Mouse (Mus musculus) midbrain, embryonic 13.5 days (tissue): Measurements from ENCODE around the gene Gpr87. TPM values are rescaled to one million over a fixed set of nuclear protein-coding genes. Genes with fewer than 3 reads are reported as not detected.
"Not testable (repeated sequence)": the region's sequence is repeated elsewhere in the genome, so short reads cannot be mapped to it uniquely, and the experiment has no call there.

Experiments
- ATAC-seq: fragments of 200-750 bp; cut with Nextera tagmentation; 2 replicates; pipeline ENCODE4 v1.8.0; 2017; ENCODE audit warnings: mild to moderate bottlenecking, moderate TSS enrichment, moderate library complexity
- H3K27ac ChIP-seq: fragments of 300-500 bp; sonication (generic); 2 replicates; pipeline ENCODE4 v1.5.1; 2015; ENCODE audit warnings: inconsistent platforms, mild to moderate bottlenecking, moderate library complexity
- H3K27me3 ChIP-seq: fragments of 300-500 bp; sonication (generic); 2 replicates; pipeline ENCODE4 v1.6.1; 2015; ENCODE audit warnings: mild to moderate bottlenecking, inconsistent platforms
- H3K36me3 ChIP-seq: fragments of 300-500 bp; sonication (generic); 2 replicates; pipeline ENCODE4 v1.6.1; 2015; ENCODE audit warnings: mild to moderate bottlenecking, inconsistent platforms
- H3K4me1 ChIP-seq: fragments of 300-500 bp; sonication (generic); replicated peaks from 2 replicates; pipeline ENCODE4 v1.6.1; 2015; ENCODE audit warnings: inconsistent platforms
- H3K4me2 ChIP-seq: fragments of 300-500 bp; sonication (generic); replicated peaks from 2 replicates; pipeline ENCODE4 v1.6.1; 2015; ENCODE audit warnings: moderate library complexity, mild to moderate bottlenecking, inconsistent platforms
- H3K4me3 ChIP-seq: fragments of 300-500 bp; sonication (generic); replicated peaks from 2 replicates; pipeline ENCODE4 v1.5.1; 2015; ENCODE audit warnings: mild to moderate bottlenecking, inconsistent platforms
- H3K9ac ChIP-seq: fragments of 300-500 bp; sonication (generic); replicated peaks from 2 replicates; pipeline ENCODE4 v1.6.1; 2015; ENCODE audit warnings: mild to moderate bottlenecking, inconsistent platforms
- H3K9me3 ChIP-seq: fragments of 300-500 bp; sonication (generic); 2 replicates; pipeline ENCODE4 v1.6.1; 2016; ENCODE audit warnings: mild to moderate bottlenecking, inconsistent platforms
- WGBS: fragments of 180-500 bp; shearing (Covaris S2); methylation state at CpG from one replicate; pipeline ENCODE4 v1.1.7; 2015; 5-methylcytosine and 5-hydroxymethylcytosine counted together
- polyA plus RNA-seq: library from polyadenylated mRNA; unstranded; fragments of >200 nt; fragmentation: Nextera tagmentation; extraction: Ambion mirVana; gene quantifications from 2 replicates; pipeline ENCODE4 v1.2.1, GENCODE M21; 2015

Gene Gpr87
- polyA plus RNA-seq, 1 experiment from 2014 or later, result 0.19 TPM

GRCm38 (mm10) chr3:59153424-59153823 lies 41.5 kb downstream of the Gpr87 start, which contains the start of gene P2ry14:
TSS of gene P2ry14 (minus strand) at chr3:59153618.
- H3K9ac ChIP-seq, result no peak within 1 kb of the TSS
- no peaks in the 10 kb centered on the region for H3K27me3 ChIP-seq
- no peak for ATAC-seq
- no peaks in the 10 kb centered on the region for H3K36me3 ChIP-seq
- H3K27ac ChIP-seq, result no peak within 1 kb of the TSS
- no peaks in the 10 kb centered on the region for H3K4me1 ChIP-seq
- H3K9me3 ChIP-seq, result no peaks in the 10 kb centered on the region
- no peak within 1 kb of the TSS for H3K4me2 ChIP-seq
- WGBS, result 89% methylated on average over 5 of the region's 5 CpGs
- no peak within 1 kb of the TSS for H3K4me3 ChIP-seq

GRCm38 (mm10) chr3:59150624-59151023 lies 44.3 kb downstream of the Gpr87 start:
- Histone ChIP-seq H3K27me3 (no peaks in the 10 kb centered on the region), H3K9ac (no peak overlapping the region), H3K4me3 (no peak overlapping the region), H3K4me1 (no peaks in the 10 kb centered on the region), H3K27ac (no peak overlapping the region), H3K9me3 (no peaks in the 10 kb centered on the region), H3K4me2 (no peak overlapping the region), H3K36me3 (no peaks in the 10 kb centered on the region)
- no peak for ATAC-seq
- WGBS, result 93% methylated on average over 2 of the region's 2 CpGs

- Histone ChIP-seq H3K27ac (no peak overlapping the region), H3K27me3 (no peaks in the 10 kb centered on the region), H3K4me2 (no peak overlapping the region), H3K9me3 (no peaks in the 10 kb centered on the region), H3K9ac (no peak overlapping the region), H3K4me1 (no peaks in the 10 kb centered on the region), H3K4me3 (no peak overlapping the region), H3K36me3 (no peaks in the 10 kb centered on the region)
- no peak for ATAC-seq
Measured at GRCm38 (mm10) chr3:59149646-59150045, 45.3 kb downstream of the Gpr87 start.

- no peaks in the 10 kb centered on the region for H3K4me1 ChIP-seq
- H3K4me3 ChIP-seq, result no peak overlapping the region
- H3K27me3 ChIP-seq, result no peaks in the 10 kb centered on the region
- no peak overlapping the region for H3K27ac ChIP-seq
- no peak overlapping the region for H3K4me2 ChIP-seq
- WGBS, result 86% methylated on average over 5 of the region's 5 CpGs
- ATAC-seq, result no peak
- no peaks in the 10 kb centered on the region for H3K36me3 ChIP-seq
- no peak overlapping the region for H3K9ac ChIP-seq
- no peaks in the 10 kb centered on the region for H3K9me3 ChIP-seq
Measured at GRCm38 (mm10) chr3:59145194-59145593, 49.7 kb downstream of the Gpr87 start.

GRCm38 (mm10) chr3:59141507-59142305 lies 53.2 kb downstream of the Gpr87 start:
- H3K27me3 ChIP-seq, result no peaks in the 10 kb centered on the region
- H3K4me3 ChIP-seq, result no peak overlapping the region
- no peaks in the 10 kb centered on the region for H3K4me1 ChIP-seq
- WGBS, result 85% methylated on average over 8 of the region's 8 CpGs
- no peaks in the 10 kb centered on the region for H3K36me3 ChIP-seq
- H3K9me3 ChIP-seq, result no peaks in the 10 kb centered on the region
- no peak for ATAC-seq
- H3K4me2 ChIP-seq, result no peak overlapping the region
- H3K27ac ChIP-seq, result no peak overlapping the region
- no peak overlapping the region for H3K9ac ChIP-seq

GRCm38 (mm10) chr3:59140941-59141340 lies 54.0 kb downstream of the Gpr87 start:
- not testable (repeated sequence) for ATAC-seq, H3K9ac ChIP-seq
- 96% methylated on average over 4 of the region's 4 CpGs for WGBS

GRCm38 (mm10) chr3:59140115-59140514 lies 54.8 kb downstream of the Gpr87 start:
- Histone ChIP-seq H3K27me3 (no peaks in the 10 kb centered on the region), H3K27ac (no peak overlapping the region), H3K9ac (no peak overlapping the region), H3K9me3 (no peaks in the 10 kb centered on the region), H3K36me3 (no peaks in the 10 kb centered on the region), H3K4me1 (no peaks in the 10 kb centered on the region), H3K4me2 (no peak overlapping the region), H3K4me3 (no peak overlapping the region)
- WGBS, result 90% methylated on average over 2 of the region's 2 CpGs
- no peak for ATAC-seq

More at GRCm38 (mm10) chr3:59140941-59141340, 54.0 kb downstream of the Gpr87 start:
- not testable (repeated sequence) for H3K9me3 ChIP-seq, H3K4me3 ChIP-seq, H3K4me1 ChIP-seq, H3K36me3 ChIP-seq, H3K4me2 ChIP-seq, H3K27ac ChIP-seq, H3K27me3 ChIP-seq

- Histone ChIP-seq H3K4me1 (no peaks in the 10 kb centered on the region), H3K27ac (no peak overlapping the region), H3K27me3 (no peaks in the 10 kb centered on the region), H3K4me3 (no peak overlapping the region), H3K9me3 (no peaks in the 10 kb centered on the region), H3K9ac (no peak overlapping the region), H3K36me3 (no peaks in the 10 kb centered on the region), H3K4me2 (no peak overlapping the region)
- ATAC-seq, result no peak
Measured at GRCm38 (mm10) chr3:59139651-59140051, 55.3 kb downstream of the Gpr87 start.

GRCm38 (mm10) chr3:59138946-59139468 lies 55.9 kb downstream of the Gpr87 start:
- H3K4me3 ChIP-seq, result no peak overlapping the region
- H3K36me3 ChIP-seq, result no peaks in the 10 kb centered on the region
- H3K27ac ChIP-seq, result no peak overlapping the region
- H3K9me3 ChIP-seq, result no peaks in the 10 kb centered on the region
- no peaks in the 10 kb centered on the region for H3K4me1 ChIP-seq
- whole genome bisulfite sequencing, result 79% methylated on average over 12 of the region's 12 CpGs
- no peak for ATAC-seq
- no peak overlapping the region for H3K9ac ChIP-seq
- no peaks in the 10 kb centered on the region for H3K27me3 ChIP-seq
- H3K4me2 ChIP-seq, result no peak overlapping the region

- H3K9me3 ChIP-seq, result no peaks in the 10 kb centered on the region
- no peaks in the 10 kb centered on the region for H3K4me1 ChIP-seq
- no peak overlapping the region for H3K4me2 ChIP-seq
- no peaks in the 10 kb centered on the region for H3K27me3 ChIP-seq
- H3K9ac ChIP-seq, result no peak overlapping the region
- no peaks in the 10 kb centered on the region for H3K36me3 ChIP-seq
- 75% methylated on average over 5 of the region's 5 CpGs for WGBS
- H3K27ac ChIP-seq, result no peak overlapping the region
- H3K4me3 ChIP-seq, result no peak overlapping the region
- ATAC-seq, result no peak
Measured at GRCm38 (mm10) chr3:59135911-59136653, 58.8 kb downstream of the Gpr87 start.

GRCm38 (mm10) chr3:59133189-59133588 lies 61.7 kb downstream of the Gpr87 start:
- Histone ChIP-seq H3K4me3 (no peak overlapping the region), H3K9me3 (no peaks in the 10 kb centered on the region), H3K27ac (no peak overlapping the region), H3K4me2 (no peak overlapping the region), H3K9ac (no peak overlapping the region), H3K36me3 (no peaks in the 10 kb centered on the region), H3K27me3 (no peaks in the 10 kb centered on the region), H3K4me1 (no peaks in the 10 kb centered on the region)
- 96% methylated on average over 5 of the region's 5 CpGs for WGBS
- ATAC-seq, result no peak

GRCm38 (mm10) chr3:59131966-59132365 lies 62.9 kb downstream of the Gpr87 start:
- ATAC-seq, result no peak
- H3K36me3 ChIP-seq, result no peaks in the 10 kb centered on the region
- H3K27ac ChIP-seq, result no peak overlapping the region
- no peaks in the 10 kb centered on the region for H3K9me3 ChIP-seq
- H3K4me2 ChIP-seq, result no peak overlapping the region
- H3K27me3 ChIP-seq, result no peaks in the 10 kb centered on the region
- no peak overlapping the region for H3K9ac ChIP-seq
- 94% methylated on average over 4 of the region's 4 CpGs for WGBS
- no peak overlapping the region for H3K4me3 ChIP-seq
- H3K4me1 ChIP-seq, result no peaks in the 10 kb centered on the region
